Mouse (Mus musculus): ENCODE data around the gene Ifi35. TPM values are rescaled to one million over a fixed set of nuclear protein-coding genes. Genes with fewer than 3 reads are reported as not detected.
A peak's percentile ranks its signal among the peaks of the same experiment; 100 is the strongest.

The Ifi35 gene
- polyA plus RNA-seq (2021) = 39.5 TPM

DNA sequence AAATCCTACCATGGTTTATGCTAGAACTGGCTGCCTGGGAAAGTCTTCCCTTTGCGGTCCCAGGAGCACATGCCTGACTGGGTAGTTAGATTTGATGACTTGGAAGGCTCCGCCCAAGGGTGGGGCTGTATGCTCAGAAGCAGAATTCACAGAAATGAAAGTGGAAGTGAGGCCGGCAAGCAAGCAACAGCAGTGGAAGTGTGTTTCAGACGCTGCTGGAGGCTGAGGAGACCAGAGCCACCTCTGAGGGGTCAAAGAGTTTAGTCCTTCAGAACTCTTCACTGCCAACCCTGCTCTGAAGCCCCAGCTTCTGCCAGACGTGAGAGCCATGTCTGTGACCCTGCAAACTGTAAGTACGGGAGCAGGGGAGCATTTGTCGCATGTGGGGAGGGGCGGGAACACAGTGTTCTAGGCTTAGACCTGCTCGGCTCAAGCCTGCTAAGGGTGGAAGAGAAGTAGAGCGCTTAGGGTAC lies at the start of gene Ifi35:
TSS of gene Ifi35 (plus strand) at position 134 of the 473 bp plus-strand sequence.
- ChIA-PET CTCF (no interaction called here), POLR2A (interaction anchor here (0.7 to 1.0 kb wide), 2 partner anchors 8 to 16 kb away, joined by 3 read pairs; partner anchors contain the start of gene Rnd2)
- DNase-seq (ENCODE audit: low read depth, low spot score) (no peak), ATAC-seq (peak; percentile 80)
- in situ Hi-C loops (cut with MboI; ENCODE audit: low pct_unique_long_range_greater_than_20kb) = no loop called here
- no peak for TF ChIP-seq CTCF (IDR thresholded peaks at IDR 0.05)
- no peaks in the 10 kb centered on the region for H3K27me3 ChIP-seq

DNA sequence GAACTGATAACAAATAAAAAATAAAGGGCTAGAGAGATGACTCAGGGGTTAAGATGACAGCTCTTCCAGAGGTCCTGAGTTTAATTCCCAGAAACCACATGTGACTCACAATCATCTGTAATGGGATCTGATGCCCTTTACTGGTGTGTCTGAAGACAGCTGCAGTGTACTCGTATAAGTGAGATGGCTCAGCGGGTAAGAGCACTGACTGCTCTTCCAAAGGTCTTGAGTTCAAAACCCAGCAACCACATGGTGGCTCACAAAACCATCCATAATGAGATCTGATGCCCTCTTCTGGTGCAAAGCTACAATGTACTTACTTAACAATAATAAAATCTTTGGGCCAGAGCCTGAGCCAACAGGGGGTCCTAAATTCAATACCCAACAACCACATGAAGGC lies 32.9 kb upstream of the Ifi35 start:
- ChIA-PET POLR2A (no interaction called here), CTCF (no interaction called here)
- H3K27me3 ChIP-seq = no peaks in the 10 kb centered on the region
- in situ Hi-C loops (cut with MboI; ENCODE audit: low pct_unique_long_range_greater_than_20kb) = no loop called here
- no peak for ATAC-seq
- TF ChIP-seq CTCF (IDR thresholded peaks at IDR 0.05) = no peak
- no peak for DNase-seq (ENCODE audit: low read depth, low spot score)

DNA sequence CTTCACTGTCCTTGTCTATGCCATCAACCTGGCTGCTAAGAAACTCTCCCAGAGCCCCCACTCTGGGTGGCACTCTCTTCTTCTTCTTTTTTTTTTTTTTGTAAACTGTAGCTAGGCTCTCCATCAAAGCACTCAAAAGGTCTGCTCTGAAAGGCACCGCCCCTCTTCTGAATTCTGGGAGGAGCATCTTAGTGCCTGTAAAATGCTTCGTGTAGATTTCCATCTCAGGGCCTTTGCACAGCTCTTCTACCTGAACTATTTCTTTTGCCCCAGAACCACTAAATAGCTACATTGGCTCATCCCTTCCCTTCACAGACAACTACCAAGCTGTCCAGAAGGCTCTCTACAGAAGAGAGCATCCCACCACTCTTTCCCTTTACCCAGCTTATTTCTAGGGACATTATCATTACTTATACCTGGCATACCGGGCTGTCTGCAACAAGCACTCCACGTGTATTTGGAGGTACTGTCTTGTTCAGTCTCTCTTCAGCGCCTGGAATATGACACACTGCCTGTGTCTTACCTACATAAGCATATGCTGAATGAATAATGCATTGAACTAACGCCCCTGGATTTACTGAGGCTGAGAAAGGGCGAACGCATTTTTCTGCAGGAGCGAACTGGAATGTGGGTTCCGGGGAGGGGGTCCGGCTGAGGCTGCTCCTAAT lies 31.6 kb upstream of the Ifi35 start:
- in situ Hi-C loops (cut with MboI; ENCODE audit: low pct_unique_long_range_greater_than_20kb) = no loop called here
- TF ChIP-seq CTCF (IDR thresholded peaks at IDR 0.05) = no peak
- peak; percentile 9 for ATAC-seq
- CTCF ChIA-PET = interaction anchor here (0.6 to 1.8 kb wide), 5 partner anchors 12 to 187 kb away, joined by 3 to 8 read pairs (median 3); partner anchors contain the start of gene Rpl27
- DNase-seq (ENCODE audit: low read depth, low spot score) = no peak
- H3K27me3 ChIP-seq = no peaks in the 10 kb centered on the region
- POLR2A ChIA-PET = interaction anchor here (0.6 to 1.4 kb wide), 2 partner anchors 27 to 76 kb away, joined by 3 to 12 read pairs; partner anchors contain the start of gene Rpl27

DNA sequence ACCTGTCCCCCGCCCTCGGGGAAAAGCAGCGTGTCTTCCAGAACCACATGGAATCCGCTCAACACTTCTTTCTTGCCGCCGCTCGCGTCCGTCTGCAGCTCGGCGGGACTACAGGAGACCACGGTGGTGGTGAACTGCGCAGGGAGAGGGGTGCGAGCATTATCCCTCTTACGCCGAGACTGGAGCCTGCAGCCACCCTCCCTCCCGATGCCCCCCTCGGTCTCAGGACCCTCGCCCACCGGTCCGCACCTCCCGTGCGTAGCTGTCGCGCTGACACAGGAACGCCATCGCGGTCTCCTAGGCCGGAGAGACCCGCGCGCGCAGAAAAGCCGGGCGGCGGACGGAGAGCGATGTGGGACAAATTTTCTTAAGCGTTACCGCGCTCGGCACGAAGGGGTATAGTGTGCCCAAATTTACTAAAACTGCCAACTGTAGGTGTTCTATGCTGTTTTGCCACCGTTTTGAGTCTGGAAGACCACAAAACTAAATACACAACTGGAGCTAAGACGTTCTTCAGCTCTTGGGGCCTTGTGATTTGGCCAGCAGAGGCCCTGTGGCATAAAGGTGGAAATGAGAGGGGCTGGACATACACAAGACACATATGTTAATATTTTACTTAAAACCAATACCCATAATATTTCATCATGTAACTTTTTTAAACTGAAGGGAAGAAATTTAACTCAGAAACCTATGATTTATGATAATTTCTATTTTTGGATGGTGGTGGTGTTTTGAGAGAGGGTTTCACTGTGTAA lies 30.9 kb upstream of the Ifi35 start, which contains the start of gene Aarsd1:
TSS of gene Aarsd1 (minus strand) at position 515 of the 755 bp plus-strand sequence.
- TF ChIP-seq CTCF (IDR thresholded peaks at IDR 0.05) = no peak
- ATAC-seq (peak; percentile 63), DNase-seq (ENCODE audit: low read depth, low spot score) (no peak)
- in situ Hi-C loops (cut with MboI; ENCODE audit: low pct_unique_long_range_greater_than_20kb) = no loop called here
- CTCF ChIA-PET = interaction anchor here (0.6 to 1.8 kb wide), 3 partner anchors 11 to 187 kb away, joined by 3 to 8 read pairs (median 3); partner anchors contain the start of gene Rpl27
- no peaks in the 10 kb centered on the region for H3K27me3 ChIP-seq
- POLR2A ChIA-PET = interaction anchor here (0.7 to 1.4 kb wide), 2 partner anchors 26 to 50 kb away, joined by 3 to 12 read pairs; partner anchors contain the start of gene Rpl27

DNA sequence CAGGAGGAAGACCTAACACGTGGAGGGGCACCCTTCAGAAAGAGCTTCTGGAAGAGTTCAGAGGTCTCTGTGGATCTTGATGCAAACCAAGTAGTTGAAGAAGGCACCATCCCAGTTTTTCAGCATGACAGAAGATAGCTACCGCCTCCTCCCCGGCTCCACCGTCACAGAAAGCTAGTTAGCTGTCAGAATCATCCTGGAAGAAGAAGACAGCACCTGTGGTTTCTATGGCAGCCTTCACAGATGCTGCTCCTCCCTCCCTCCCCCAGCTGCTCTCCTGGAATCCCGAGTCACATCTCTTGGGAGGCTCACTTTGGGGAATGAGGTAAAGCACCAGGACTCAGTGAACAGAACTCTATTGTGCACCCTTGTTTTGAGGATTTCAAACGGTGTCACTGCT lies 29.2 kb upstream of the Ifi35 start:
- no peaks in the 10 kb centered on the region for H3K27me3 ChIP-seq
- ChIA-PET POLR2A (interaction anchor here (1.3 kb wide), 1 partner anchor 23 kb away, joined by 5 read pairs; the partner anchor contains the start of gene Rpl27), CTCF (interaction anchor here (0.9 to 2.7 kb wide), 3 partner anchors 23 to 101 kb away, joined by 4 to 11 read pairs (median 4); partner anchors contain the start of gene Rpl27)
- DNase-seq (ENCODE audit: low read depth, low spot score) (no peak), ATAC-seq (no peak)
- TF ChIP-seq CTCF (IDR thresholded peaks at IDR 0.05) = no peak
- in situ Hi-C loops (cut with MboI; ENCODE audit: low pct_unique_long_range_greater_than_20kb) = no loop called here

DNA sequence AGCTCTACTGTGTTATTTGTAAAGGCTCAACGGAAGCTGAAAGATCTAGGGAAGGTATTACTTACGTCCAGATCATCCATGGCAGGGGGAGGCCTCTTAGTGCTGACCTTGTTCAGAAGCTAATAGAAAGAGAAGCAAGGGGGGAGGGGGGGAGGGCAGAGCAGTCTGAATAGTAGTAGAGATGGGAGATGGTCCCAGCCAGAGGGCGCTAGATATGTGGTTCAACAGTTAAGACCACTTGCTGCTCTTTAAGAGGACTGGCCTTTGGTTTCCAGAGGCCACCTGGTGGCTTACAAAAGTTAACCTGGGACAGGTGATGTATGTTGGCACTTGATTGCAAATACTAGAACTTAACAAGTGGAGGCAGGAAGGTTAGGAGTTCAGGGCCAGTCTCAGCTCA lies 28.6 kb upstream of the Ifi35 start:
- in situ Hi-C loops (cut with MboI; ENCODE audit: low pct_unique_long_range_greater_than_20kb) = no loop called here
- TF ChIP-seq CTCF (IDR thresholded peaks at IDR 0.05) = no peak
- DNase-seq (ENCODE audit: low read depth, low spot score) (no peak), ATAC-seq (no peak)
- H3K27me3 ChIP-seq = no peaks in the 10 kb centered on the region
- POLR2A ChIA-PET = interaction anchor here (1.3 kb wide), 1 partner anchor 22 kb away, joined by 5 read pairs; the partner anchor contains the start of gene Rpl27
- CTCF ChIA-PET = interaction anchor here (0.9 to 2.7 kb wide), 3 partner anchors 14 to 47 kb away, joined by 3 to 11 read pairs (median 4); partner anchors contain the start of gene Rpl27

DNA sequence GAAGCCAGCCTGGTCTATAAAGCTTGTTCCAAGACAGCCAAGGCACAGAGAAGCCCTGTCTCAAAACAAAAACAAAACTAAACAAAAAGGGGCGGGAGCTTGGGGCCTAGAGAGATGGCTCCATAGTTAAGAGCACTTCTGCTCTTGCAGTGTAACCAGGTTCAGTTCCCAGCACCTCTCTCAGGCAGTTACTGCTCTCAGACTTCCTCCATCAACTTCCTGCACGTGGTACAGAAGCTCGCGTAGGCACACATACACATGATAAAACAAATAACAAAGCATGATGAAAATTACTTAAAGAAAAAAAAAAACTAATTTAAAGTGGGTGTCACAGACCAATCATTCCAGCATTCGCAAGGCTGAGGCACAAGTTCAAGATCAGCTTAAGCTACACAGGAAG lies 28.1 kb upstream of the Ifi35 start:
- POLR2A ChIA-PET = interaction anchor here (1.0 kb wide), 1 partner anchor 8 kb away, joined by 3 read pairs; no protein-coding TSS in a partner anchor
- ATAC-seq (no peak), DNase-seq (ENCODE audit: low read depth, low spot score) (no peak)
- TF ChIP-seq CTCF (IDR thresholded peaks at IDR 0.05) = no peak
- CTCF ChIA-PET = interaction anchor here (0.7 to 2.7 kb wide), 3 partner anchors 13 to 22 kb away, joined by 3 to 11 read pairs (median 3); partner anchors contain the start of gene Rpl27
- H3K27me3 ChIP-seq = no peaks in the 10 kb centered on the region
- in situ Hi-C loops (cut with MboI; ENCODE audit: low pct_unique_long_range_greater_than_20kb) = no loop called here

DNA sequence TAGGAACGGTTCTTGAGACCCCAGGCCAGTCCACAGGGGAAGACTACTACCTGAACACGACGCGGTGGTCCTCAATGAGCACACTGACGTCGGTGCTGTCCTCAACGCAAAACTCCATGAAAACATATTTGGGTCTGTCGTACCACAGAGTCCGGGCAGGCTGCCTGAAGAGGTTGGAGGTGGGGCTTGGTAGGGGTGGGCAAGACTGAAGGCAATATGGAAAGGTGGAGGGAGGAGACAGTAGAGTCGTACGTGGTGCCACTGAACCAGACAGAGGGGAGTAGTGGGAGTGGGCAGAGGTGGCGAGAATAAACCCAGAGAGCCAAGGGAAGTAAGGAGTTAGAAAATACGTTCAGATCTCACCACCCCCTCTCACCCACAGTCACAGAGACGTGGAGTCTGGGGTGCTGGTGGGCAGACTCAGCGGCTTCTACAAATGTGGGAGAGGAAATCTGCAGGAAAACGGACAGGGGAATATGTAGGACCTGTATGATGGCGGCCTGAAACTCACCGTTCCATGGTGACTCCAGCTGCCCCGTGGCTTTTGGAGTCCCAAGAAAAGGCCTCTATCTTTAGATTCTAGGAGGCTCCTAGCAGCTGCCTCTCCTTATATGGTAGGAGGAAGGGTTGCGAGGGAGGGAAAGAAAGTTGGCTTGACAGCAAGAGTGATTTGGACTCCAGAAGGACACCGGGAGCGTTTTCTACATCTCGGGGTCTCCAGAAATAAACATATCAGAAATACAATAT lies 23.9 kb upstream of the Ifi35 start, which contains the start of gene Gm27029:
TSS of gene Gm27029 (minus strand) at position 692 of the 747 bp plus-strand sequence.
- POLR2A ChIA-PET = interaction anchor here (1.0 to 1.5 kb wide), 2 partner anchors 10 to 20 kb away, joined by 3 to 6 read pairs; no protein-coding TSS in a partner anchor
- ATAC-seq (peak; percentile 66), DNase-seq (ENCODE audit: low read depth, low spot score) (no peak)
- H3K27me3 ChIP-seq = no peaks in the 10 kb centered on the region
- TF ChIP-seq CTCF (IDR thresholded peaks at IDR 0.05) = no peak
- CTCF ChIA-PET = interaction anchor here (1.0 kb wide), 1 partner anchor 18 kb away, joined by 3 read pairs; the partner anchor contains the start of gene Rpl27
- in situ Hi-C loops (cut with MboI; ENCODE audit: low pct_unique_long_range_greater_than_20kb) = no loop called here

DNA sequence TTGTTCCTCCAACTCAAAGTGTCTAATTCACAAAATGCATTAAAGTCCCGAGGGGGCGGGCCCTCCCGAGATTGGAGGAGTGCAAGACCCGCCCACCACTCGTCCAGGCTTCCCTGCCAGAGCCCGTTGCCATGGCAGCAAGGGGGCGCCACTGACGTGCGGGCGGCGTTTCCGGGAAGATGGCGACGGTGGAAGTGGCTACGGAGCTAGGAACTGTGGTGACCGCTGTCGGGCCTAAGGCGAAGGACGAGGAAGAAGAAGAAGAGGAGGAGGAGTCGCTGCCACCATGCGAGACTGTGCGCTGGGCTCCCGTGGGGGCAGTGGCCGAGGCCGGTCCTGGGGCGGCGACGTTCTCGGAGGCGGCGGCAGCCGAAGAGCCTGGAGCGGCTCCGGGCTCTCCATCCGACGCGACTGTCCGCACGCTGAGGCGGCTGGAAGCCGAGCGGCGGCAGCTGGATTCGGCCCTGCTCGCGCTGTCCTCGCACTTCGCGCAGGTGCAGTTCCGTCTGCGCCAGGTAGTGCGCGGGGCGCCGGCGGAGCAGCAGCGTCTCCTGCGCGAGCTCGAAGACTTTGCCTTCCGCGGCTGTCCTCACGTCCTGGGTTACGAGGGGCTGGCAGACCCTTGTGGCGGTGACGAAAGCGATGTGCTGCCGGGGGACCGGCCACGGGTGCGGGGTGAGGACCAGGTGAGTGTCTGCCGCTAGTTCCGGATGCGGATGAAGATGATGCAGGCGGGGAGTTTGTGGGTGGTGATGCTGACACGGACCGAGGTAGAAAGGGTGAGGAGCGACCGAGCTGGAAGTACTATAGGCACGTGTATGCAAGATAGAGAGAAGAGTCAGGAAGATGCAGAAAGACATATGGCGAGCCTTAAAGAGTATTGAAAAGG lies 23.0 kb upstream of the Ifi35 start, which contains the start of the genes Rundc1 and Ptges3l:
TSS of gene Rundc1 (plus strand) at position 161 of the 889 bp plus-strand sequence.
TSS of gene Ptges3l (minus strand) at position 409 of the 889 bp plus-strand sequence.
- no peaks in the 10 kb centered on the region for H3K27me3 ChIP-seq
- POLR2A ChIA-PET = interaction anchor here (1.0 to 1.5 kb wide), 2 partner anchors 9 to 19 kb away, joined by 3 to 6 read pairs; no protein-coding TSS in a partner anchor
- ATAC-seq (peak; percentile 86), DNase-seq (ENCODE audit: low read depth, low spot score) (peak; percentile 65)
- in situ Hi-C loops (cut with MboI; ENCODE audit: low pct_unique_long_range_greater_than_20kb) = no loop called here
- CTCF ChIA-PET = interaction anchor here (1.0 kb wide), 1 partner anchor 17 kb away, joined by 3 read pairs; the partner anchor contains the start of gene Rpl27
- TF ChIP-seq CTCF (IDR thresholded peaks at IDR 0.05) = no peak

All from Patski (cell line).